ENCODE assay signal across 9 mouse cellular contexts in the genomic region with DNA sequence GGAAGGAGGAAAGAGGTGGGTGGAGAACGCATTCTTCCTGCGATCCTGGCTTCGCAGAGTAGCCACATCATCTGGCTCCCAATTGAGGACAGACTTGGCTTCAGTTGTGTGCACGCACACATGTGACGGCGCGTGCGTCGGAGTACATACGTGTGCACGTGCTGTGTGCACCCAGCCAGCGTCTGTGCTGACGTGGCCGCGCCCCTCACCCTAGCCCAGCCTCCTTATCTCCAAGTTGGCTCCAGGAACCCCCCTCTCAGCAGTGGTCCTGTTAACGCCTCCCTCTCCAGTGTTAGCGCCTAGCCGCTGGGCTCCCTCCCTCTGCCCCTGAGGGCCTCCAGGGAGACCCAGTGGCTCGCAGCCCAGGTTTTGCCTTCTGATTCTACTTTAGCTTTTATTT.
DNase-seq lines count a peak whose midpoint lies in the region; ATAC-seq lines count a peak whose summit lies in the region.
"Had no signal": no experiment of that assay in that cellular context is flagged by ENCODE, and none has a peak within 500 bp of the region (broad histone marks: within the 10 kb centered on the region; RNA-seq: fewer than 3 reads in every experiment).

No protein-coding gene starts in this region.

- peaks cover 26% of the 10 kb centered on the region for H3K4me1 ChIP-seq in hindbrain, embryonic 10.5 days (replicated peaks)

- peaks cover 58% of the 10 kb centered on the region for H3K27me3 ChIP-seq in hindbrain, embryonic 10.5 days (ENCODE audit: insufficient read depth, poor library complexity, severe bottlenecking)

- DNase-seq in layer of hippocampus, postnatal 10 days (ENCODE audit: low spot score in 2 of 2): peak; percentile 38 to 43
- DNase-seq in layer of hippocampus, postnatal 36 days: no peak
- DNase-seq in hindbrain, embryonic 10.5 days (ENCODE audit: low spot score): peak; percentile 41
- DNase-seq in left cerebral cortex, postnatal 14 days (ENCODE audit: low spot score in 2 of 2): peak; percentile 49 to 73
- DNase-seq in mesoderm, embryonic 11.5 days (ENCODE audit: low read depth, low spot score): peak; percentile 51
- DNase-seq in right cerebral cortex, postnatal 36 days (ENCODE audit: low spot score in 2 of 2): peak; percentile 18 to 50

- H3K36me3 ChIP-seq in hindbrain, embryonic 10.5 days: no peaks in the 10 kb centered on the region
- H3K36me3 ChIP-seq: G1E had no signal

- WGBS in hindbrain, embryonic 10.5 days: 2% methylated on average over 19 of the region's 19 CpGs

- H3K4me3 ChIP-seq in hindbrain, embryonic 10.5 days: peak overlapping the region; percentile 40

- peak overlapping the region; percentile 6 for H3K27ac ChIP-seq in hindbrain, embryonic 10.5 days

- H3K9me3 ChIP-seq in hindbrain, embryonic 10.5 days: no peaks in the 10 kb centered on the region
- H3K9me3 ChIP-seq: G1E had no signal

- intact Hi-C loops in left cerebral cortex, postnatal 14 days (cut with DNase I): no loop called here

- ATAC-seq in frontal cortex, adult (ENCODE audit: low TSS enrichment): peak; percentile 58
- ATAC-seq in monocyte, adult 5-6 weeks (replicated peaks; ENCODE audit: insufficient number of reproducible peaks, low FRiP score, low TSS enrichment, poor library complexity, severe bottlenecking): no peak

Comparison
In these comparisons a context has a peak if more than half of its experiments do, and no peak if none do; other contexts are left out.
1. DNase-seq: peak in layer of hippocampus, postnatal 10 days (2 of 2), hindbrain, embryonic 10.5 days (single experiment), left cerebral cortex, postnatal 14 days (2 of 2), mesoderm, embryonic 11.5 days (single experiment) and right cerebral cortex, postnatal 36 days (2 of 2); none in layer of hippocampus, postnatal 36 days (0 of 2).